Mouse (Mus musculus) intestine, postnatal 0 days (tissue): ENCODE data around the gene Osbp2. TPM values are rescaled to one million over a fixed set of nuclear protein-coding genes. Genes with fewer than 3 reads are reported as not detected.

ENCODE experiments used
- ATAC-seq: fragments of 200-750 bp; cut with Nextera tagmentation; 2 replicates; pipeline ENCODE4 v1.8.0; 2017; ENCODE audit warnings: mild to moderate bottlenecking, moderate TSS enrichment, moderate library complexity
- H3K27ac ChIP-seq: fragments of 300-500 bp; sonication (generic); 2 replicates; pipeline ENCODE4 v1.5.1; 2014; ENCODE audit warnings: mild to moderate bottlenecking, low read depth, low read length, moderate library complexity
- H3K27me3 ChIP-seq: fragments of 300-500 bp; sonication (generic); replicated peaks from 2 replicates; pipeline ENCODE4 v1.6.1; 2014; ENCODE audit warnings: low read length, mixed read lengths; ENCODE audit not compliant: control insufficient read depth, insufficient read depth
- H3K36me3 ChIP-seq: fragments of 300-500 bp; sonication (generic); 2 replicates; pipeline ENCODE4 v1.6.1; 2014; ENCODE audit warnings: mild to moderate bottlenecking, moderate library complexity; ENCODE audit not compliant: control insufficient read depth, insufficient read depth
- H3K4me1 ChIP-seq: fragments of 300-500 bp; sonication (generic); replicated peaks from 2 replicates; pipeline ENCODE4 v1.6.1; 2014; ENCODE audit warnings: antibody characterized with exemption, low read length, mixed read lengths; ENCODE audit not compliant: control insufficient read depth, insufficient read depth
- H3K4me2 ChIP-seq: fragments of 300-500 bp; sonication (generic); replicated peaks from 2 replicates; pipeline ENCODE4 v1.6.1; 2014; ENCODE audit warnings: low read depth, mild to moderate bottlenecking, moderate library complexity
- H3K4me3 ChIP-seq: fragments of 300-500 bp; sonication (generic); 2 replicates; pipeline ENCODE4 v1.5.1; 2014; ENCODE audit warnings: low read depth, low read length
- H3K9ac ChIP-seq: fragments of 300-500 bp; sonication (generic); 2 replicates; pipeline ENCODE4 v1.6.1; 2014; ENCODE audit warnings: mild to moderate bottlenecking, low read depth, low read length
- H3K9me3 ChIP-seq: fragments of 300-500 bp; sonication (generic); 2 replicates; pipeline ENCODE4 v1.6.1; 2016; ENCODE audit warnings: mixed run types; ENCODE audit not compliant: control insufficient read depth
- CTCF ChIP-seq: sonication (generic); IDR thresholded peaks from 2 replicates; pipeline ENCODE4 v1.5.1; 2016; ENCODE audit warnings: low read depth, mild to moderate bottlenecking, control low read depth, antibody characterized with exemption, moderate library complexity
- WGBS: fragments of 180-500 bp; shearing (Covaris S2); extraction: QIAGEN DNeasy Blood & Tissue Kit; methylation state at CpG from one replicate; pipeline ENCODE4 v1.1.7; 2014; 5-methylcytosine and 5-hydroxymethylcytosine counted together
- polyA plus RNA-seq: library from polyadenylated mRNA; unstranded; fragments of >200 nt; fragmentation: Nextera tagmentation; extraction: Ambion mirVana; gene quantifications from 2 replicates; pipeline ENCODE4 v1.2.1, GENCODE M21; 2015

Osbp2 gene
- polyA plus RNA-seq, 1 experiment from 2014 or later, result 1.9 TPM

- no peak overlapping the region for H3K4me3 ChIP-seq
- no peak overlapping the region for H3K4me2 ChIP-seq
- peaks cover 13% of the 10 kb centered on the region; the same call in 1 of the 2 replicates for H3K27me3 ChIP-seq
- ATAC-seq, result no peak
- no peak overlapping the region for H3K9ac ChIP-seq
- no peak for TF ChIP-seq CTCF
- H3K36me3 ChIP-seq, result no peaks in the 10 kb centered on the region
- H3K27ac ChIP-seq, result no peak overlapping the region
- H3K9me3 ChIP-seq, result no peaks in the 10 kb centered on the region
- 95% methylated on average over 4 of the region's 4 CpGs for WGBS
- H3K4me1 ChIP-seq, result peaks cover 11% of the 10 kb centered on the region; the same call in 1 of the 2 replicates
Observed at GRCm38 (mm10) chr11:3909236-3909635, 45.5 kb upstream of the Osbp2 start.

- no peak for TF ChIP-seq CTCF
- H3K4me1 ChIP-seq, result no peaks in the 10 kb centered on the region
- no peak overlapping the region for H3K4me3 ChIP-seq
- ATAC-seq, result no peak
- no peak overlapping the region for H3K27ac ChIP-seq
- no peaks in the 10 kb centered on the region for H3K27me3 ChIP-seq
- H3K9ac ChIP-seq, result no peak overlapping the region
- 77% methylated on average over 1 of the region's 1 CpGs for WGBS
- no peaks in the 10 kb centered on the region for H3K9me3 ChIP-seq
- H3K4me2 ChIP-seq, result no peak overlapping the region
- H3K36me3 ChIP-seq, result no peaks in the 10 kb centered on the region
Observed at GRCm38 (mm10) chr11:3905446-3905845, 41.7 kb upstream of the Osbp2 start.

- no peak for ATAC-seq
- Histone ChIP-seq H3K9ac (no peak overlapping the region), H3K27ac (no peak overlapping the region), H3K9me3 (no peaks in the 10 kb centered on the region), H3K4me1 (no peaks in the 10 kb centered on the region), H3K27me3 (no peaks in the 10 kb centered on the region), H3K36me3 (no peaks in the 10 kb centered on the region), H3K4me2 (no peak overlapping the region), H3K4me3 (no peak overlapping the region)
- no peak for TF ChIP-seq CTCF
- 67% methylated on average over 6 of the region's 6 CpGs for WGBS
Observed at GRCm38 (mm10) chr11:3904673-3905072, 41.0 kb upstream of the Osbp2 start.

GRCm38 (mm10) chr11:3903046-3903445, 39.3 kb upstream of the Osbp2 start:
- no peak overlapping the region for H3K27ac ChIP-seq
- no peak for ATAC-seq
- H3K9me3 ChIP-seq, result no peaks in the 10 kb centered on the region
- H3K4me3 ChIP-seq, result no peak overlapping the region
- no peaks in the 10 kb centered on the region for H3K4me1 ChIP-seq
- no peak overlapping the region for H3K9ac ChIP-seq
- 77% methylated on average over 5 of the region's 5 CpGs for WGBS
- H3K36me3 ChIP-seq, result peaks cover 4% of the 10 kb centered on the region; the same call in 1 of the 2 replicates
- H3K27me3 ChIP-seq, result no peaks in the 10 kb centered on the region
- TF ChIP-seq CTCF, result no peak
- no peak overlapping the region for H3K4me2 ChIP-seq

- Histone ChIP-seq H3K4me2 (no peak overlapping the region), H3K9me3 (no peaks in the 10 kb centered on the region), H3K4me1 (no peaks in the 10 kb centered on the region), H3K27ac (no peak overlapping the region), H3K36me3 (peaks cover 7% of the 10 kb centered on the region; the same call in 1 of the 2 replicates), H3K4me3 (no peak overlapping the region), H3K9ac (no peak overlapping the region), H3K27me3 (no peaks in the 10 kb centered on the region)
- WGBS, result 92% methylated on average over 3 of the region's 3 CpGs
- ATAC-seq, result no peak
- no peak for TF ChIP-seq CTCF
Observed at GRCm38 (mm10) chr11:3902516-3902915, 38.8 kb upstream of the Osbp2 start.

- no peak overlapping the region for H3K9ac ChIP-seq
- TF ChIP-seq CTCF, result no peak
Observed at GRCm38 (mm10) chr11:3900296-3900695, 36.6 kb upstream of the Osbp2 start.

GRCm38 (mm10) chr11:3895933-3896332, 32.2 kb upstream of the Osbp2 start:
- Histone ChIP-seq H3K9me3 (no peaks in the 10 kb centered on the region), H3K4me3 (no peak overlapping the region), H3K9ac (no peak overlapping the region), H3K4me1 (no peaks in the 10 kb centered on the region), H3K36me3 (peaks cover 7% of the 10 kb centered on the region; the same call in 1 of the 2 replicates), H3K4me2 (no peak overlapping the region), H3K27me3 (no peaks in the 10 kb centered on the region), H3K27ac (no peak overlapping the region)
- WGBS, result 70% methylated on average over 1 of the region's 1 CpGs
- ATAC-seq, result no peak
- TF ChIP-seq CTCF, result no peak

More at GRCm38 (mm10) chr11:3900296-3900695, 36.6 kb upstream of the Osbp2 start:
- no peak overlapping the region for H3K4me2 ChIP-seq
- no peak for ATAC-seq
- 50% methylated on average over 6 of the region's 6 CpGs for WGBS
- no peak overlapping the region for H3K4me3 ChIP-seq
- H3K36me3 ChIP-seq, result peaks cover 7% of the 10 kb centered on the region; the same call in 1 of the 2 replicates
- H3K27me3 ChIP-seq, result no peaks in the 10 kb centered on the region
- no peak overlapping the region for H3K27ac ChIP-seq
- H3K4me1 ChIP-seq, result no peaks in the 10 kb centered on the region
- H3K9me3 ChIP-seq, result no peaks in the 10 kb centered on the region
